Mouse (Mus musculus): ENCODE results near the gene Gm26897. TPM values are rescaled to one million over a fixed set of nuclear protein-coding genes. Genes with fewer than 3 reads are reported as not detected.

Gene Gm26897
- polyA plus RNA-seq, 1 experiment from 2014 or later, result not detected

- Histone ChIP-seq H3K9me3 (no peaks in the 10 kb centered on the region), H3K36me3 (no peaks in the 10 kb centered on the region), H3K4me1 (peaks cover 16% of the 10 kb centered on the region), H3K27me3 (peaks cover 17% of the 10 kb centered on the region; the same call in 1 of the 2 replicates), H3K4me3 (peak overlapping the region; percentile 16), H3K4me2 (peak overlapping the region; percentile 49), H3K9ac (peak overlapping the region; percentile 40), H3K27ac (peak overlapping the region; percentile 55; the same call in 1 of the 2 replicates)
- WGBS, result 38% methylated on average over 16 of the region's 16 CpGs
- no peak for ATAC-seq (ENCODE audit: insufficient number of reproducible peaks, insufficient read depth, low FRiP score, low TSS enrichment, low read depth)
Observed at GRCm38 (mm10) chr5:111754484-111755139, 20.9 kb downstream of the Gm26897 start.

GRCm38 (mm10) chr5:111755330-111755729 lies 21.6 kb downstream of the Gm26897 start:
- Histone ChIP-seq H3K9ac (no peak overlapping the region), H3K9me3 (no peaks in the 10 kb centered on the region), H3K4me1 (peaks cover 16% of the 10 kb centered on the region), H3K36me3 (no peaks in the 10 kb centered on the region), H3K4me2 (peak overlapping the region; percentile 49), H3K4me3 (no peak overlapping the region), H3K27ac (no peak overlapping the region), H3K27me3 (peaks cover 17% of the 10 kb centered on the region; the same call in 1 of the 2 replicates)
- no peak for ATAC-seq (ENCODE audit: insufficient number of reproducible peaks, insufficient read depth, low FRiP score, low TSS enrichment, low read depth)
- 5% methylated on average over 5 of the region's 5 CpGs for WGBS

- Histone ChIP-seq H3K27ac (no peak overlapping the region), H3K9me3 (no peaks in the 10 kb centered on the region), H3K9ac (peak overlapping the region; percentile 49; the same call in 1 of the 2 replicates), H3K36me3 (no peaks in the 10 kb centered on the region), H3K4me1 (peaks cover 20% of the 10 kb centered on the region), H3K4me2 (peak overlapping the region; percentile 66), H3K27me3 (peaks cover 14% of the 10 kb centered on the region), H3K4me3 (peak overlapping the region; percentile 34)
- ATAC-seq (ENCODE audit: insufficient number of reproducible peaks, insufficient read depth, low FRiP score, low TSS enrichment, low read depth), result no peak
- 20% methylated on average over 10 of the region's 10 CpGs for WGBS
Observed at GRCm38 (mm10) chr5:111760721-111761480, 27.2 kb downstream of the Gm26897 start.

GRCm38 (mm10) chr5:111761574-111761973 lies 27.9 kb downstream of the Gm26897 start:
- peak overlapping the region; percentile 34 for H3K4me3 ChIP-seq
- H3K9me3 ChIP-seq, result no peaks in the 10 kb centered on the region
- no peak overlapping the region; the same call in 1 of the 2 replicates for H3K27ac ChIP-seq
- ATAC-seq (ENCODE audit: insufficient number of reproducible peaks, insufficient read depth, low FRiP score, low TSS enrichment, low read depth), result no peak
- H3K36me3 ChIP-seq, result no peaks in the 10 kb centered on the region
- under 1% methylated on average over 12 of the region's 12 CpGs for WGBS
- H3K4me2 ChIP-seq, result peak overlapping the region; percentile 66
- H3K9ac ChIP-seq, result peak overlapping the region; percentile 49; the same call in 1 of the 2 replicates
- H3K27me3 ChIP-seq, result peaks cover 14% of the 10 kb centered on the region
- peaks cover 20% of the 10 kb centered on the region for H3K4me1 ChIP-seq

- ATAC-seq (ENCODE audit: insufficient number of reproducible peaks, insufficient read depth, low FRiP score, low TSS enrichment, low read depth), result no peak
Observed at GRCm38 (mm10) chr5:111762085-111762484, 28.4 kb downstream of the Gm26897 start.

GRCm38 (mm10) chr5:111765671-111766290 lies 32.1 kb downstream of the Gm26897 start:
- H3K9me3 ChIP-seq, result no peaks in the 10 kb centered on the region
- no peaks in the 10 kb centered on the region for H3K36me3 ChIP-seq
- H3K9ac ChIP-seq, result no peak overlapping the region
- no peak for ATAC-seq (ENCODE audit: insufficient number of reproducible peaks, insufficient read depth, low FRiP score, low TSS enrichment, low read depth)
- no peak overlapping the region for H3K27ac ChIP-seq
- peaks cover 32% of the 10 kb centered on the region for H3K4me1 ChIP-seq
- no peak overlapping the region for H3K4me3 ChIP-seq
- H3K27me3 ChIP-seq, result peaks cover 14% of the 10 kb centered on the region
- H3K4me2 ChIP-seq, result no peak overlapping the region
- WGBS, result 76% methylated on average over 15 of the region's 15 CpGs

More at GRCm38 (mm10) chr5:111762085-111762484, 28.4 kb downstream of the Gm26897 start:
- Histone ChIP-seq H3K27me3 (peaks cover 14% of the 10 kb centered on the region), H3K4me1 (peaks cover 20% of the 10 kb centered on the region), H3K4me3 (peak overlapping the region; percentile 34), H3K9ac (no peak overlapping the region), H3K9me3 (no peaks in the 10 kb centered on the region), H3K4me2 (peak overlapping the region; percentile 66), H3K27ac (0 out of 2 replicates have a peak overlapping the region, but pooled peaks have one; percentile 28), H3K36me3 (no peaks in the 10 kb centered on the region)
- 9% methylated on average over 17 of the region's 17 CpGs for WGBS

GRCm38 (mm10) chr5:111766696-111767095 lies 33.0 kb downstream of the Gm26897 start:
- peaks cover 14% of the 10 kb centered on the region for H3K27me3 ChIP-seq
- H3K36me3 ChIP-seq, result no peaks in the 10 kb centered on the region
- H3K27ac ChIP-seq, result no peak overlapping the region
- H3K4me3 ChIP-seq, result no peak overlapping the region
- H3K4me1 ChIP-seq, result peaks cover 31% of the 10 kb centered on the region
- ATAC-seq (ENCODE audit: insufficient number of reproducible peaks, insufficient read depth, low FRiP score, low TSS enrichment, low read depth), result no peak
- no peak overlapping the region for H3K9ac ChIP-seq
- 81% methylated on average over 4 of the region's 4 CpGs for WGBS
- H3K9me3 ChIP-seq, result no peaks in the 10 kb centered on the region
- no peak overlapping the region for H3K4me2 ChIP-seq

GRCm38 (mm10) chr5:111770266-111770665 lies 36.5 kb downstream of the Gm26897 start:
- H3K9ac ChIP-seq, result peak overlapping the region; percentile 37; the same call in 1 of the 2 replicates
- H3K9me3 ChIP-seq, result no peaks in the 10 kb centered on the region
- peaks cover 46% of the 10 kb centered on the region for H3K4me1 ChIP-seq
- ATAC-seq (ENCODE audit: insufficient number of reproducible peaks, insufficient read depth, low FRiP score, low TSS enrichment, low read depth), result peak; percentile 88
- H3K4me2 ChIP-seq, result peak overlapping the region; percentile 49
- no peaks in the 10 kb centered on the region for H3K27me3 ChIP-seq
- peak overlapping the region; percentile 90 for H3K27ac ChIP-seq
- H3K36me3 ChIP-seq, result no peaks in the 10 kb centered on the region
- 3% methylated on average over 15 of the region's 15 CpGs for WGBS
- 0 out of 2 replicates have a peak overlapping the region, but pooled peaks have one; percentile 8 for H3K4me3 ChIP-seq

- no peak overlapping the region for H3K9ac ChIP-seq
- no peaks in the 10 kb centered on the region for H3K9me3 ChIP-seq
- H3K4me1 ChIP-seq, result peaks cover 46% of the 10 kb centered on the region
- H3K27ac ChIP-seq, result 0 out of 2 replicates have a peak overlapping the region, but pooled peaks have one; percentile 62
- H3K36me3 ChIP-seq, result no peaks in the 10 kb centered on the region
- no peak overlapping the region for H3K4me3 ChIP-seq
- no peak overlapping the region for H3K4me2 ChIP-seq
- ATAC-seq (ENCODE audit: insufficient number of reproducible peaks, insufficient read depth, low FRiP score, low TSS enrichment, low read depth), result no peak
- no peaks in the 10 kb centered on the region for H3K27me3 ChIP-seq
- WGBS, result 15% methylated on average over 8 of the region's 8 CpGs
Observed at GRCm38 (mm10) chr5:111772127-111772526, 38.4 kb downstream of the Gm26897 start.

- Histone ChIP-seq H3K4me2 (no peak overlapping the region), H3K36me3 (no peaks in the 10 kb centered on the region), H3K4me1 (peaks cover 46% of the 10 kb centered on the region), H3K9ac (no peak overlapping the region), H3K27me3 (no peaks in the 10 kb centered on the region), H3K9me3 (no peaks in the 10 kb centered on the region), H3K27ac (peak overlapping the region; percentile 62; the same call in 1 of the 2 replicates), H3K4me3 (no peak overlapping the region)
- no peak for ATAC-seq (ENCODE audit: insufficient number of reproducible peaks, insufficient read depth, low FRiP score, low TSS enrichment, low read depth)
- WGBS, result 35% methylated on average over 13 of the region's 13 CpGs
Observed at GRCm38 (mm10) chr5:111772591-111773406, 39.1 kb downstream of the Gm26897 start.

GRCm38 (mm10) chr5:111773407-111773733 lies 39.6 kb downstream of the Gm26897 start:
- H3K27ac ChIP-seq, result peak overlapping the region; percentile 19
- no peaks in the 10 kb centered on the region for H3K27me3 ChIP-seq
- H3K36me3 ChIP-seq, result no peaks in the 10 kb centered on the region
- H3K9ac ChIP-seq, result no peak overlapping the region
- no peak overlapping the region for H3K4me3 ChIP-seq
- no peak overlapping the region for H3K4me2 ChIP-seq
- no peak for ATAC-seq (ENCODE audit: insufficient number of reproducible peaks, insufficient read depth, low FRiP score, low TSS enrichment, low read depth)
- 57% methylated on average over 5 of the region's 5 CpGs for WGBS
- no peaks in the 10 kb centered on the region for H3K9me3 ChIP-seq
- peaks cover 46% of the 10 kb centered on the region for H3K4me1 ChIP-seq
